Mouse (Mus musculus) T-helper 1 cell (primary cell): ENCODE data around the gene Ttll7.

ENCODE experiments used
- in situ Hi-C: fragments of 300-600 bp; cut with MboI, MseI; formaldehyde crosslinking; loops from one replicate; pipeline ENCODE4 v1.15.1; 2025; ENCODE audit warnings: high pct_unique_total_duplicates

Gene Ttll7

DNA sequence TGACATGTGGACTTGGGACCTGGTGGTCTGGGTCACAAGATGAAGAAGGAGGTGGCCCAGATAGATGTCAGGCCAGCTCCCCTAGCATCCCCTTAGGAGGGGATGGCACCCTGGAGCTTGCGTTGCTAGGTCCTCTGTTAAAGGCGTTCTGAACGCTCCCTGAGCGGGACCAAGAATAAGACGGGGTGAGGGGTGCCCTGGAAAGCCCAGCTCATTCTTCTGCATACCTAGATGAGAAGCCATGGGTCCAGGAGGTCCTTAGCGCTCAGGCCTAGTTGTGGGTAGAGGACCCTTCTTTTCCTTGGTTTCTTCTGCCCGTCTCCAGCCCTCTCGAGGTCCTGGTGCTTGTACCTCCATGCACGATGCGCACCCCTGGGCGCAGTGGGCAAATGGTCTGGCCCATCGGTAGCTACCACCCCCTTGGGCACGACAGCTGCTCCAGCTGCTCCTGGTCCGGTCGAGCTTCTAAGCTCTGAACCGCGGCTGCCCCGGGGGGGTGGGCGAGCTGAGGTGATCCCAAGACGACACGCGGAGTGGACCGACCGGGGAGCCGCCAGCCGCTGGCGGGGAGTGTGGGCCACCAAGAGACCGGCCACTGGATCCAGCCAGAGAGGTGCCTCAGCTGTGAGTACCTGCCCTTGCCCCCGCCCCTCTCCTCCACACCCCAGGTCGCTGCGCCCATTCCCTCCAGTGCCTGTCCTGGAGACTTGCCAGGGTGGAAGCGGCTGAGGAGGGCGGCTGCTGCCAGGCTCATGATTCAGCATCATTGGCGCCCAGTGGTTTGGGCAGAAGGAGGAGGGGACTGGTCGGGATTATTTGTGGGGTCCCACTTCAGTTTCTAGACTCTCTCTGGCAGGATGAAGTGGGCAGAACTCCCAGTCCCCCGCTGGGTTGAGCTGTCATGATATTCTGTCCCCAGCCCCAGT, at the start of gene Ttll7:
Gene Ttll7 (plus strand): TSS at position 402 of the 926 bp plus-strand sequence.
- in situ Hi-C loops = no loop called here

- in situ Hi-C loops = no loop called here
Measured at GRCm38 (mm10) chr3:146812041-146812878, 39.9 kb upstream of the Ttll7 start.

- in situ Hi-C loops = no loop called here
Measured at GRCm38 (mm10) chr3:146812901-146813393, 39.2 kb upstream of the Ttll7 start, which contains the start of gene Prkacb. Gene Prkacb (minus strand): TSS chr3:146812990.

- in situ Hi-C loops = no loop called here
Measured at GRCm38 (mm10) chr3:146813624-146814023, 38.5 kb upstream of the Ttll7 start.

DNA sequence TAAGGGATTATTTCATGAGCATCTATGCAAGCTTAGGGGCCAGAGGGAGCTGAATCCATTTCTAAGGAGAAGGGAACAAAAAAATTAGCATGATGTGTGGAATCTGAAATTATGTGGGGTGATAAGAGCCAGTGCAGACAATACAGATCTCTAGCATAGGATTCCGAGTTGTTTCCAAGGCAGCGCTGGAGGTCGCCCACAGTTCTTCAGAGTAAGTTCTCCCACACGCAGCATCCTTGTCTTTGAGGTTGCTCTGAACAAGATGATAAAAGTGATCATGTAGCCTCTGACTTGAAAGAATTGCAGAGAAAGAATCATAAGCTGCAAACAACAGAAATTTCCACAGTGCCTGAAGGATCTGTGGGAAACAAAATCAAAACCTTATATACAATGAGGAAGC, 31.4 kb upstream of the Ttll7 start:
- in situ Hi-C loops = no loop called here

GRCm38 (mm10) chr3:146842766-146843165, 9.4 kb upstream of the Ttll7 start:
- in situ Hi-C loops = no loop called here

- in situ Hi-C loops = no loop called here
Measured at GRCm38 (mm10) chr3:146843470-146843869, 8.7 kb upstream of the Ttll7 start.

GRCm38 (mm10) chr3:146846237-146846636, 5.9 kb upstream of the Ttll7 start:
- in situ Hi-C loops = no loop called here

- in situ Hi-C loops = no loop called here
Measured at GRCm38 (mm10) chr3:146848112-146848511, 4.1 kb upstream of the Ttll7 start.

DNA sequence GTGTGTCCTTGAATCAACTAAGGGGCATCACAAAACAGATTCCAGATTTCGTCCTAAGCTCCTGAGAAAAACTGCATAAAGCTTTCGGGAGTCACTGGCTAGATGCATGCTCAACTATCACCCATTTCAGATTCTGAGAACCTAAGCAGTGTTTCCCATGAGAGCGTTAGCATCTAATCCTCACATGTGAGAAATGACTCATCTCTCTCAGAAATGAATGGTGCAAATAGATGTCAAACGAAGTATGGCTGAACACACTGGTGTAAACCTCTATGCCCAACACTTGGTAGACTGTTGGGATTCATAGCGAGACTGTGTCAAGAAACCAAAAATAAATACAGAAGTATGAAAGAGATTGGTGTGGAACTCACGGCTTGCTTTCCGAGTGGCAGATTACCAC, 2.8 kb upstream of the Ttll7 start:
- in situ Hi-C loops = no loop called here

DNA sequence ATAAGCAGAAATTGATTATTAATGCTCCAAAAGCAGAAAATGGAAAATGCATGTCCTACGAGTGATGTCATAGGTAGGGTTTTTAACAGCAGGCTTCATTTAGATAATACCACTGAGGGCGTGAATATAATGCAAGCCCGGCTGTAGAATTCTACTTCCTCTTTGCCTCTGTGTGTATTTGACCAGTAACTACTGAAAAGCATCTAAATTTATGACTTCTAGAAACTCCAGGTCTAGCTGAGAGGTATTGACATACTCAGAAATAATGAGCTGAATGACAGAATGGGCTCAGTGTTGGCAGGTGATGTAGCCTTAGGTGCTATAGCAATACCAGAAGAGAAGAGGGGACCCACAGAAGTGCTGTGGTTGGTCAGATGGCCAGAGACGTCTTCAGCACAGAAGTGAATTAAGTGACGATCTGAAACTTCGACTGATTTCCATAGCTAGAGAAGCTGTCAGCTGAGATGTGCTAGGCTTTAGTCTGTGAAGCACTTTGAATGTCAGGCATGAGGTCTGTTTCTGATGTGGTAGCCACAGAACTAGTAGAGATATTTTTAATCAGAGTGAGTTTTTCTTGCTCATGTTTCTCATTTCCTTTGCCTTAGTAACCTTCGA, 2.4 kb downstream of the Ttll7 start:
- in situ Hi-C loops = no loop called here

DNA sequence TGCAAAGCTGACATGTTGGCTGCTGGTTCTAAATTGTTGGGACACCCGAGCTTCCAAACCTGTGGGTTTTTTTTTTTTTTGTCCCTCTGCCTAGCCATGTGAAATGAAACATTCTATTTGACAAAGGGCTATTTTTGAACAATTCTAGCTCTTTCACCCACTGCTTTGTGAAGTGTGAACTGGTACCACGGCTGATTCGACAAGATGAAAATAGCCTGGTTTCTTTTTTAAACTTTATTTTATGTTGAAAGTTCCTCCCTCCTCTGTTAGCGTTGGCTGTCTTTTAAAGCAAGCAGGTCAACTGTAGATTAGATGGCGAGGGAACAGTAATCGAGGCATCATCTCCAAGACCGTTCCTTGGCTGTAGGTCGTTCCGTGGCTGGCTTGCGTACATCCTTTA, 5.2 kb downstream of the Ttll7 start:
- in situ Hi-C loops = no loop called here

DNA sequence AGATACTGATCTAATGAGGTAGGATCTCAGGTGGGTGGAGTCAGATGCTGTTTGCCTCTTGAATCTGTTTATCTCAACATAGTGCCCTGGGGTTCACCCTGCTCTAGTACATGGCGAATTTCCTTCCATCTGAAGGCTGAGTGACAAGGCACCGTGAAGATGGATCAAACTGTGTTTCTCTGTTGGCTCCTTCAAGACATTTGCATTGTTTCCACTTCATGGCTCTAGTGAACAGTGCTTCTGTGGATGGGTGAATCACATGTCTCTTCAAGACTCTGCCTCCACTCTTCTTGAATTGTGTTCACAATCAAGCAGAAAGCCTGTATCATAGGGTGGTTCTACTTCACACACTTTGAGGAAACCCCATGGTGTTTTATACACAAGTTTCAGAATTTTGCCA, 8.1 kb downstream of the Ttll7 start:
- in situ Hi-C loops = no loop called here

GRCm38 (mm10) chr3:146866563-146866962, 14.4 kb downstream of the Ttll7 start:
- in situ Hi-C loops = no loop called here

DNA sequence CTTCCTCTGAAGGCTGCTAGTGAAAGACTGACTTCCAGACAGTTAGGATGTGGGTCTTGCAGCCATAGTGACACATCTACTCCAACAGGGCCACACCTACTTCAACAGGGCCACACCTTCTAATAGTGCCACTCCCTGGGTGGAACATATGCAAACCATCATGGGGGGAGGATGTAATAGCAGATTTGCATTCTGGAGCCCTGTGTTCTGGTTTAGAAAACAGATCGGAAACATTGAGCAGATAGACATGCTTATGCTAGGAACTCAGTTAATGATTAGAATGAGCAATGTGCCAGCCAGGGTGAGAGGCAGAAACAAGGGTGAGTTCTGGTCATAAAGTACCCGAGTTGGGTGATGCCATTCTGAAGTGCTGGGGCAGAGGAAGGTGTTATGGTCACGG, 19.8 kb downstream of the Ttll7 start:
- in situ Hi-C loops = no loop called here

DNA sequence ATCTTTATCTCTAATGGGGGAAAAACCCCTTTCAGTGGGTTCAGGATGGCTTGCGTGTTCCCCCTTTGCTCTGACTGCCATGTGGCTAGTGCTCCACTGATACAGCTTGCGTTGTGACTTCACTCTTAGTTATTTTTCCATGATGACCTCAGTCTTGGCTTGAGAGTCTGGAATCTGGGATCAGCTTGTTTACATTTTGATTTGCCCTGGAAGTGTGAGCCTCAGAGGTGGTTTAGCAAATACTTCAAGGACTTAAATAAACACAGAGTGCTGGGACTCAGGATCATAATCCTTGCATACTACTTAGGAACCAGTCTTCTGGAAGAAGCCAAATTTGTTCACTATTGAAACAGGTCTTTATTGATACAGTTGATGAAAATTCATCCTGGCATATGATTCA, 23.8 kb downstream of the Ttll7 start:
- in situ Hi-C loops = no loop called here

DNA sequence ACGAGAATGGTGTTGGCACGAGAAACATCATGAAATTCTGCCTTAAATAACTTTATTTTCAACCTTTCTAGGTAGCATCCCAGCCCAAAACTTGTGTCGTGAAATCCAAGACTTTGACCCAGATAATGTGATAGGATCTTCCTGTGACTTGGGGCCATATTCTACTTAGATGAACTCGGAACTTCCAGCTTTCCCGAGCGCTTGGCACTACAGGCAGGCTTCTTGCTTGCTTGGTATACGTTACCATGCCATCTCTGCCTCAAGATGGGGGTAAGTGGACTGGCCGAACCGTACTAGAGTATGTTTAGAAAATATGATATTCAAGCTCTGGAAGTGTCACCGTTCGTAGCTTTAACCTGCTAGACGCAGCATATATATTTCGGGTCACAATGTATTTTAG, 41.8 kb downstream of the Ttll7 start:
- in situ Hi-C loops = no loop called here

- in situ Hi-C loops = no loop called here
Measured at GRCm38 (mm10) chr3:146896581-146896980, 44.4 kb downstream of the Ttll7 start.

GRCm38 (mm10) chr3:146900094-146900493, 47.9 kb downstream of the Ttll7 start:
- in situ Hi-C loops = no loop called here

- in situ Hi-C loops = no loop called here
Measured at GRCm38 (mm10) chr3:146901729-146902128, 49.6 kb downstream of the Ttll7 start.

DNA sequence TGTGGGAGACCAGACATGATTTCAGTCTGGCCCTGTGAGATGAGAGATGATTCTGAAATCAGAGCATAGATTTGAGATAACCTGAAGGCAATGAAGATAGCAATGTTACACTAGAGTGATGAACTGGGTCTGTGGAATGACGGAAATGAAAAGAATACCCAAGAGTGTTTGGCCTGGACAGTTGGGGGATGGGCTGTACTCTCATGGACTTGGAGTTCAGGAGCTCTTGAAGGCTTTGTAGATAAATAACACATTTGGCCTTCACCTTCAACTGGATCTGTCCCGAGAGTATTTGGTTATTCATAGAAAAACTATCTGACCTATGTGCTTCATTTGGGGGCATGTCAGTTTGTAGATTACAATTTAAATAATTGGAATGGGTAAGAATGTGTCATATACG, 53.4 kb downstream of the Ttll7 start:
- in situ Hi-C loops = no loop called here

DNA sequence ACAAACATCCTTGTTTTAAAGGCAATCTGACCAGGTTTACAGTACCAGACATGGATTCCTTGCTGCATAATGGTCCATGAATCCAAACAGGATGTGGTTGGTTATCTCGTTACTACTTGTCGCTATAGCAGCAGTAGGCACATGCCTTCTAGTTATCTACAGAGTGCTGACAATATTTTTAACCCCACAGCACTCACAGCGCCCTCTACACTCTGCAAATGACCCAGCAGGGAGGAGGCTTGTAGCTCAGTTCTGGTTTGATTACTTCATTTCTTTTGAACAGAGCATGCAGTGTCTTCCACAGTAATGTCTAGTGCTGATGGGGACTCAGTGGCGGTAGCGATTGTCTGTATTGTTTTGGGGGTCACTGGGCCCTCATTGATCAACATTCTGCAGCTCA, 56.8 kb downstream of the Ttll7 start:
- in situ Hi-C loops = no loop called here
